Comparison of ENCODE assay signal across 19 mouse cellular contexts in genomic region chr19:43917763-43918162, GRCm38 (mm10).
"Had no signal": no experiment of that assay in that cellular context is flagged by ENCODE, and none has a peak within 500 bp of the region (broad histone marks: within the 10 kb centered on the region; RNA-seq: fewer than 3 reads in every experiment).

No protein-coding gene starts in this region.

- H3K27ac ChIP-seq: limb, embryonic 10.5 days; limb, embryonic 13.5 days; liver, embryonic 14.5 days; macrophage; midbrain, embryonic 13.5 days; neural tube, embryonic 13.5 days had no signal

- H3K9me3 ChIP-seq: limb, embryonic 10.5 days; limb, embryonic 13.5 days; midbrain, embryonic 13.5 days; neural tube, embryonic 13.5 days; stomach, embryonic 15.5 days had no signal

- H3K9ac ChIP-seq: limb, embryonic 13.5 days; liver, embryonic 14.5 days; midbrain, embryonic 13.5 days; neural tube, embryonic 13.5 days; stomach, embryonic 15.5 days had no signal

- H3K4me3 ChIP-seq: limb, embryonic 10.5 days; limb, embryonic 13.5 days; midbrain, embryonic 13.5 days; myocyte; neural tube, embryonic 13.5 days; stomach, embryonic 15.5 days had no signal

- H3K27me3 ChIP-seq: neural tube, embryonic 13.5 days; stomach, embryonic 15.5 days had no signal

- ATAC-seq: midbrain, embryonic 13.5 days; midbrain, embryonic 16.5 days had no signal

- DNase-seq: kidney, adult 18-20 months; kidney, adult 9 months; kidney, postnatal 14 days; kidney, postnatal 4 days; liver; lung, adult 2 months; lung, postnatal 14 days; retina, postnatal 1 day; right cerebral cortex, postnatal 25 days; spleen, adult 18-20 months had no signal

- H3K36me3 ChIP-seq: midbrain, embryonic 13.5 days; neural tube, embryonic 13.5 days; stomach, embryonic 15.5 days had no signal

- H3K4me2 ChIP-seq: limb, embryonic 13.5 days; midbrain, embryonic 13.5 days; neural tube, embryonic 13.5 days had no signal
